Mouse (Mus musculus): ENCODE measurements around the gene Cstad. TPM values are rescaled to one million over a fixed set of nuclear protein-coding genes. Genes with fewer than 3 reads are reported as not detected.

Cstad gene
- polyA plus RNA-seq (2014; fragmentation: Nextera tagmentation; extraction: Ambion mirVana) = 0.18 and 0.57 TPM in 2 replicates

DNA sequence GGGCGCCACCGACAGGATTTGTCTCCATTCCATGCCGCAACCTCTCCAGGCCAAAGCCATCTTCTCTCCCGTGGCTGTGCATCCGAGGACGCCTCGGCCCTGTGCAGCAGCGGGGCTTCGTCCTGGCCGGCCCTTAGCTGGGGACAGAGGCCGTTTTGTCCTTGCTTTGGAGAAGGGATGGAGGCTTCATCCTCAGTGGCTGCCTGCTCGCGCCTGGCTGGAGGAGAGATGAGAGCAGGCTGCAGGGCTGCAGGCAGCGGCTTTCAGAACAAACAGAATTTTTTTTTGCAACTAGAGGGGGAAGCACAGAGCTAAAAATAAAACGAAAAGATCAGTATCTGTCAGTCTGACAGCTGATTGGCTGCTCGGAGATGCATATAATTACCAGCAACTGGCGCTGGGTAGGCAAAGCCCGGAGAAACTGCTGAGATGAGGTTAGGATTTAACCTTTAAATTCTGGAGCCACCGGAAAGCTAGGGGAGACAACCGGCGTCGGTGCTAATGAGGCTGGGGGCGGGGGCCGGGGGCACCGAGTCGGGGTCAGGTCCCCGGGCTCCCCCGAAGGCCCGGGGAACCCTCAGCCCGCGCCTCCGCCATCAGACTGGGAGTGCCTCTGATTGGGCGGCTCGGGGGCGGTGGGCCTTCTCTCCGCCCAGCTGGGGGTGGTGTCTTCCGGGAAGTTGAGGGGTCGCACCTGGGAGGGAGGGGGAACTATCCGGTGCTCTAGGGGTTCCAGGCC is at the start of gene Cstad:
Gene Cstad, plus strand, starts transcription at position 400 of the 739 bp plus-strand sequence.
- H3K27ac ChIP-seq (ENCODE audit: low read depth, low read length) = peak within 1 kb of the TSS; percentile 95

DNA sequence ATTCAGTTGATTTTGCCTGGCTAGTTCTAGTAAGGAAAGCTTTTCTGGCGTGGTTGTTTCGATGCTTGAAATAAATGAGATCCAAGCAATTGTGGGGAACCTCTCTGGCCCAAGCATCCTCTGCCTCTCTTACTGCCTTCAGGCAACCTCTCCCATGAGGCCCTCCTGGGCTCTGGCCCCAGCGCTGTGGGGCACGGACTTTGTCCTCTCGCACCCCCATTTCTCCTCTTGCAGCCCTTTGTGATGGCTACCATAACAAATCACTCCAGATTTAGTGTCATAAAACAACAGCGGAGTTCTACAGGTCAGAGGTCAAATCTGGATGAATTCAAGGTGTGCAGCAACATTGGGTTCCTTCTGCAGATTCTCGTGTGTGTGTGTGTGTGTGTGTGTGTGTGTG is 49.1 kb upstream of the Cstad start:
- DNase-seq (ENCODE audit: low spot score) (no peak), ATAC-seq (ENCODE audit: low FRiP score) (no peak)
- Histone ChIP-seq H3K27ac (ENCODE audit: low read depth, low read length) (peak overlapping the region; percentile 52), H3K27me3 (ENCODE audit: control insufficient read depth, insufficient read depth, low read length) (no peaks in the 10 kb centered on the region), H3K4me2 (replicated peaks; ENCODE audit: low read depth, low read length) (peak overlapping the region; percentile 22), H3K9me3 (ENCODE audit: control insufficient read depth, low read length) (no peaks in the 10 kb centered on the region), H3K4me1 (replicated peaks; ENCODE audit: control insufficient read depth, insufficient read depth, low read length) (peaks cover 8% of the 10 kb centered on the region), H3K4me3 (ENCODE audit: low read depth, low read length) (no peak overlapping the region), H3K36me3 (ENCODE audit: control insufficient read depth, insufficient read depth, low read length) (no peaks in the 10 kb centered on the region), H3K9ac (ENCODE audit: low read depth, low read length) (peak overlapping the region; percentile 42)
- WGBS = 47% methylated on average over 7 of the region's 7 CpGs

More for the DNA sequence above, at the start of gene Cstad:
- DNase-seq (ENCODE audit: low spot score) (peak; percentile 87), ATAC-seq (ENCODE audit: low FRiP score) (peak; percentile 78)
- no peaks in the 10 kb centered on the region for H3K9me3 ChIP-seq (ENCODE audit: control insufficient read depth, low read length)
- 1% methylated on average over 33 of the region's 39 CpGs for WGBS
- H3K27me3 ChIP-seq (ENCODE audit: control insufficient read depth, insufficient read depth, low read length) = no peaks in the 10 kb centered on the region
- H3K4me1 ChIP-seq (replicated peaks; ENCODE audit: control insufficient read depth, insufficient read depth, low read length) = peaks cover 5% of the 10 kb centered on the region; the same call in 1 of the 2 replicates
- peak within 1 kb of the TSS; percentile 44 for H3K4me3 ChIP-seq (ENCODE audit: low read depth, low read length)
- peak within 1 kb of the TSS; percentile 62 for H3K4me2 ChIP-seq (replicated peaks; ENCODE audit: low read depth, low read length)
- H3K36me3 ChIP-seq (ENCODE audit: control insufficient read depth, insufficient read depth, low read length) = no peaks in the 10 kb centered on the region
- H3K9ac ChIP-seq (ENCODE audit: low read depth, low read length) = peak within 1 kb of the TSS; percentile 81

DNA sequence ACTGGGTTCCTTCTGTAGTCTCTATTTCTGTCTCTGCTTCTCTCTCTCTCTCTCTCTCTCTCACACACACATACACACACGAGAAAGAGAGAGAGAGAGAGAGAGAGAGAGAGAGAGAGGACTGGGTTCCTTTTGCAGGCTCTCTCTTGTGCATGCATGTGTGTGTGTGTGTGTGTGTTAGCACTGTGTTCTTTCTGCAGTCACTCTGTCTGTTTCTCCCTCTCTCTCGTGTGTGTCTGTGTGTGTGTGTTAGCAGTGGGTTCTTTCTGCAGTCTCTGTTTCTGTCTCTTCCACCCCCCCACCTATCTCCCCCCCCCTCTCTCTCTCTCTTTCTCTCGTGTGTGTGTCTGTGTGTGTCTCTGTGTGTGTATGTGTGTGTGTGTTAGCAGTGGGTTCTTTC is 48.6 kb upstream of the Cstad start:
- no peak overlapping the region for H3K9ac ChIP-seq (ENCODE audit: low read depth, low read length)
- H3K27me3 ChIP-seq (ENCODE audit: control insufficient read depth, insufficient read depth, low read length) = no peaks in the 10 kb centered on the region
- no peak overlapping the region for H3K4me2 ChIP-seq (replicated peaks; ENCODE audit: low read depth, low read length)
- DNase-seq (ENCODE audit: low spot score) = no peak
- WGBS = 59% methylated on average over 2 of the region's 3 CpGs
- H3K27ac ChIP-seq (ENCODE audit: low read depth, low read length) = no peak overlapping the region
- peaks cover 8% of the 10 kb centered on the region for H3K4me1 ChIP-seq (replicated peaks; ENCODE audit: control insufficient read depth, insufficient read depth, low read length)
- no peak overlapping the region for H3K4me3 ChIP-seq (ENCODE audit: low read depth, low read length)
- no peak for ATAC-seq (ENCODE audit: low FRiP score)
- no peaks in the 10 kb centered on the region for H3K36me3 ChIP-seq (ENCODE audit: control insufficient read depth, insufficient read depth, low read length)
- no peaks in the 10 kb centered on the region for H3K9me3 ChIP-seq (ENCODE audit: control insufficient read depth, low read length)

DNA sequence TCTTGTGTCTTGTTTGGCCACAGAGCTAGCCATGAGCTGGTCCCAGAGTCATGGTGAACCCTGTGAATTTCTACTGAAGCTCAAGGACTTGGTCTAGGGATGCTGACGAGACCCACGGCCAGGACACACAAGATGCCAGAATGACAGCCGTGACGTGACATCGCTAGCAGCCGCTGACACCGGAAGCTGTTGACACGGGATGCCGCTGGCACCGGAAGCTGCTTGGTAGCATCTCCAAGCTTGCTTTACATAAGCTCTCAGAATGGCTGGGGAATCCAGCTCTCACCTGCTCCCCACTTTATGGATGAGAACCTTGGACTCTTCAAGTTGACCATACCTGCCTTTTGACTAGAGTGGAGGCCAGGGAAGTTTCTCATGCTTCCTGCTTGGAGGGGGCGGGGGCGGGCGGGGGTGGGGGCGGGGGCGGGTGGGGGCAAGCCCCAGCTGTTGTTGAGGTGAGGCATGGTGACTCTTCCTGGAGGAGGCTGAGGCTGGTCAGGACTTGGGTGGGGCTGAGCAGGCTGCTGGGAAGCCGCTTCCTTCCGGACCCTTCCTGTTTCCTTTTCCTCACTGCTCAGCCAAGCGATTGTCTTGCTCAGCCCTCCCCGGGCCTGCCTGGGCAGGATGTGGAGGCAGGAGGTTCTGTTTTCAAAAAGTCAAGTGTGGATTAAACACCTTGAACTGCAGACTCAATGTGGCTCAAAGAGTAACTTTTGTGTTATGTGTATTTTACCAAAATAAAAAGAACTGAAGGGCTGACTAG is 47.2 kb upstream of the Cstad start:
- ATAC-seq (ENCODE audit: low FRiP score) (no peak), DNase-seq (ENCODE audit: low spot score) (no peak)
- H3K9me3 ChIP-seq (ENCODE audit: control insufficient read depth, low read length) = no peaks in the 10 kb centered on the region
- H3K4me3 ChIP-seq (ENCODE audit: low read depth, low read length) = no peak overlapping the region
- peaks cover 8% of the 10 kb centered on the region for H3K4me1 ChIP-seq (replicated peaks; ENCODE audit: control insufficient read depth, insufficient read depth, low read length)
- no peaks in the 10 kb centered on the region for H3K36me3 ChIP-seq (ENCODE audit: control insufficient read depth, insufficient read depth, low read length)
- no peaks in the 10 kb centered on the region for H3K27me3 ChIP-seq (ENCODE audit: control insufficient read depth, insufficient read depth, low read length)
- H3K4me2 ChIP-seq (replicated peaks; ENCODE audit: low read depth, low read length) = no peak overlapping the region
- 82% methylated on average over 19 of the region's 19 CpGs for WGBS
- H3K9ac ChIP-seq (ENCODE audit: low read depth, low read length) = no peak overlapping the region
- H3K27ac ChIP-seq (ENCODE audit: low read depth, low read length) = 0 out of 2 replicates have a peak overlapping the region, but pooled peaks have one; percentile 40

- ATAC-seq (ENCODE audit: low FRiP score) = no peak
- Histone ChIP-seq H3K4me1 (replicated peaks; ENCODE audit: control insufficient read depth, insufficient read depth, low read length) (no peaks in the 10 kb centered on the region; the same call in 1 of the 2 replicates), H3K4me2 (replicated peaks; ENCODE audit: low read depth, low read length) (no peak overlapping the region), H3K4me3 (ENCODE audit: low read depth, low read length) (no peak overlapping the region), H3K9me3 (ENCODE audit: control insufficient read depth, low read length) (no peaks in the 10 kb centered on the region), H3K27me3 (ENCODE audit: control insufficient read depth, insufficient read depth, low read length) (no peaks in the 10 kb centered on the region), H3K36me3 (ENCODE audit: control insufficient read depth, insufficient read depth, low read length) (no peaks in the 10 kb centered on the region), H3K9ac (ENCODE audit: low read depth, low read length) (no peak overlapping the region), H3K27ac (ENCODE audit: low read depth, low read length) (no peak overlapping the region)
- WGBS = 82% methylated on average over 5 of the region's 5 CpGs
- no peak for DNase-seq (ENCODE audit: low spot score)
Measured at GRCm38 (mm10) chr2:30551579-30551978, 43.3 kb upstream of the Cstad start.

- Histone ChIP-seq H3K9me3 (ENCODE audit: control insufficient read depth, low read length) (no peaks in the 10 kb centered on the region), H3K27ac (ENCODE audit: low read depth, low read length) (no peak overlapping the region), H3K4me3 (ENCODE audit: low read depth, low read length) (no peak overlapping the region), H3K9ac (ENCODE audit: low read depth, low read length) (no peak overlapping the region), H3K36me3 (ENCODE audit: control insufficient read depth, insufficient read depth, low read length) (no peaks in the 10 kb centered on the region), H3K4me1 (replicated peaks; ENCODE audit: control insufficient read depth, insufficient read depth, low read length) (no peaks in the 10 kb centered on the region; the same call in 1 of the 2 replicates), H3K4me2 (replicated peaks; ENCODE audit: low read depth, low read length) (peak overlapping the region; percentile 21; the same call in 1 of the 2 replicates), H3K27me3 (ENCODE audit: control insufficient read depth, insufficient read depth, low read length) (no peaks in the 10 kb centered on the region)
- 44% methylated on average over 7 of the region's 7 CpGs for WGBS
- DNase-seq (ENCODE audit: low spot score) = peak; percentile 69
- peak; percentile 85 for ATAC-seq (ENCODE audit: low FRiP score)
Measured at GRCm38 (mm10) chr2:30553851-30554540, 40.8 kb upstream of the Cstad start.

DNA sequence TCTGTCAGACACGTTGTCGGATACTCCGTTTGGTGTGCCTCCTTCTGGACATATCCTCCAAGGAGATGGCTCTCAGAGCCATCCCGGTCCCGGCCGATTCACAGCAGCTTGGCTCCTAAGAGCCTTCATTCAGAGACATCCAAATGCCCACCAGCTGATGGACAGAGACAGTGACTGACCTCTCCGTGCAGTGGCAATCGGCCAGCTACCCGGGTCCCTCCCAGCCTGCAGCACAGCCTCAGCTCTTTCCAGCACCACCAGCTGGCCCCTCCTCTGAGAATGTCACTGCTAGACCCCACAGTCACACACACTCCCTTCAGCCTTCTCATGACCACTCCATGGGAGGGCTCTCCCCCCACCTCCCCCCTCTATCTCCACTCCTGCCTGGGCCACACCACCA is 39.6 kb upstream of the Cstad start:
- no peaks in the 10 kb centered on the region for H3K36me3 ChIP-seq (ENCODE audit: control insufficient read depth, insufficient read depth, low read length)
- no peak overlapping the region for H3K4me3 ChIP-seq (ENCODE audit: low read depth, low read length)
- H3K27me3 ChIP-seq (ENCODE audit: control insufficient read depth, insufficient read depth, low read length) = no peaks in the 10 kb centered on the region
- no peak overlapping the region for H3K27ac ChIP-seq (ENCODE audit: low read depth, low read length)
- WGBS = 82% methylated on average over 9 of the region's 9 CpGs
- ATAC-seq (ENCODE audit: low FRiP score) (no peak), DNase-seq (ENCODE audit: low spot score) (no peak)
- H3K4me2 ChIP-seq (replicated peaks; ENCODE audit: low read depth, low read length) = no peak overlapping the region
- no peak overlapping the region for H3K9ac ChIP-seq (ENCODE audit: low read depth, low read length)
- no peaks in the 10 kb centered on the region; the same call in 1 of the 2 replicates for H3K4me1 ChIP-seq (replicated peaks; ENCODE audit: control insufficient read depth, insufficient read depth, low read length)
- no peaks in the 10 kb centered on the region for H3K9me3 ChIP-seq (ENCODE audit: control insufficient read depth, low read length)

DNA sequence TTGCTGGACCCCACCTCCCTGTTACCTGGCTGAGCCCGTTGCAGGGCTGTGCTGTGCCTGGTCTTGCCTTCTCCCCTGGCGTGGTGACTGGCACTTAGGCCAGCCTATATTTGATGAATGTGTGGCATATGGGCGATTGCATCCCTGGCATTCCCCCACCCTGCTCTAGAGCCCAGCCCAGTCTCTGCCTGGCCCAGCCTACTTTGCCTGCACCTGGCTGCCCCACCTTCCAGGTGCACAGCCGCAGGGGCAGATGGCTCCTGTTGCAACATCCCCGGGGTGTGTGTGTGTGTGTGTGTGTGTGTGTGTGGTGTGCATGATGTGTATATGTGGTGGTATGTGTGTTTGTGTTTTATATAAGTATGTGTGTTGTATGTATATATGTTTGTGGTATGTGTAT is 38.3 kb upstream of the Cstad start:
- Histone ChIP-seq H3K27me3 (ENCODE audit: control insufficient read depth, insufficient read depth, low read length) (no peaks in the 10 kb centered on the region), H3K4me3 (ENCODE audit: low read depth, low read length) (no peak overlapping the region), H3K27ac (ENCODE audit: low read depth, low read length) (no peak overlapping the region), H3K36me3 (ENCODE audit: control insufficient read depth, insufficient read depth, low read length) (no peaks in the 10 kb centered on the region), H3K9ac (ENCODE audit: low read depth, low read length) (no peak overlapping the region), H3K9me3 (ENCODE audit: control insufficient read depth, low read length) (no peaks in the 10 kb centered on the region), H3K4me1 (replicated peaks; ENCODE audit: control insufficient read depth, insufficient read depth, low read length) (no peaks in the 10 kb centered on the region; the same call in 1 of the 2 replicates), H3K4me2 (replicated peaks; ENCODE audit: low read depth, low read length) (no peak overlapping the region)
- DNase-seq (ENCODE audit: low spot score) (no peak), ATAC-seq (ENCODE audit: low FRiP score) (no peak)
- 88% methylated on average over 5 of the region's 5 CpGs for WGBS
